Mouse (Mus musculus) thymus, postnatal 0 days (tissue): ENCODE results near the gene Shc2. TPM values are rescaled to one million over a fixed set of nuclear protein-coding genes. Genes with fewer than 3 reads are reported as not detected.

Experiments
- DNase-seq: peaks from one replicate; pipeline ENCODE4 v3.0.0-alpha.2; 2015; ENCODE audit warnings: low spot score
- polyA plus RNA-seq: library from polyadenylated mRNA; unstranded; fragments of >200 nt; fragmentation: Nextera tagmentation; extraction: Ambion mirVana; gene quantifications from 2 replicates; pipeline ENCODE4 v1.2.1, GENCODE M21; 2015

The Shc2 gene
- polyA plus RNA-seq, 1 experiment from 2014 or later = 0.26 TPM

DNA sequence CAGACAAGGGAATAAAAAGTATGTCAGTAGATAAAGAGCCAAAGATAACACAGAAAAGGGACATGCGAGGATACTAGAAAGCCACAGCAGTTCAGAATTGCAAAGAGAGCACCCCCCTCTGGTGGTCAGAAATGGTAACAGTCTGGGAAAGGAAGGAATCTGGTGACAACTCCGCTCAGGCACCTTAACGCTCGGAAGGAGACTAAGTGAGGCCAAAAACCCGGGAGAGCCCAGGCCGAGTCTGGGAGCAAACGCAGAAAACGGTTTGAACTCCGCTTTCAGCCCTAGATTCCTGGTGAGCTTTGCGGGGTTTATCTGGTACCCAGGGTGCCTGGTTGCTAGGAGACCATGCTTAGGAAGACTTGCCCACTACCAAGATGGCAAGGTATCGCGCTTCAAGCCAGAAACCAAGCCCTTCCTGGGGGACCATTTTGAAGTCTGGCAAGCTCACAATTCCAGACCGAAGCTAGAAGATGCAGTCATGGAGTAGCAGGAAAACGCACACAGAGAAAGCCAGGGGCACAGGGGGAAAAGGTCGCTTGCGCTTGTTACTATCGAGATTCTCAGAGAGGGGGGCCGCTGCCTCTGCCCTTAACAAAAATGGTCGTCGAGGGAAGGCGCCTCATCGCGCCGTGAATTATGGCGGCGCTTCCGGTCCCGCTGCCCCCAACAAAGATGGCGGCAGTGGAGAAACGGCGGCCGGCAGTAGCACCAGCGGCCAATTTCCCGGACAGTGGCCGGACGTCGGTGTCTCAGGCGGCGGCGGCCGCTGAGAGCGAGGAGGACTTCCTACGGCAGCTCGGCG is 31.3 kb upstream of the Shc2 start, which contains the start of gene Tpgs1:
Tpgs1 (plus strand) TSS at position 599 of the 805 bp plus-strand sequence.
- DNase-seq = peak; percentile 93

DNA sequence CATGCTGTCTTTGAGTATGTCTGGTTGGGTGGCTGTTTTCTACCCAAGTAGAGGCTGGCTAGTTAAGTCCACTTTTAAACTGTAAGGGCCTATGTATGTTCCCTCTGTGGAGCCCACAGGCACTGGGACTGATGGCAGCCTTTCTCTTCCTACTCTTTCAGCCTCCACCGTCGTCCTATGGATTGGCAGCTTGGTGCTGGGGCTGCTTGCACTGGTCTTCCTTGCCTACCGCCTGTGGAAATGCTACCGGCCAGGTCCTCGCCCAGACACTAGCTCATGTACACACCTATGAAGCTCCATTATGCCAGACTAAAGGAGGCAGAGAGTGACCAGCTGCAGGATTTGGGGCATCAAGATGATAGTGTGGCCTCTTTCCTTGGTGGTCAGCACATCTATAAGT is 30.4 kb upstream of the Shc2 start:
- DNase-seq = no peak

- DNase-seq = no peak
Observed at GRCm38 (mm10) chr10:79666493-79666892, 28.8 kb upstream of the Shc2 start.

- no peak for DNase-seq
Observed at GRCm38 (mm10) chr10:79665051-79665450, 27.3 kb upstream of the Shc2 start.

DNA sequence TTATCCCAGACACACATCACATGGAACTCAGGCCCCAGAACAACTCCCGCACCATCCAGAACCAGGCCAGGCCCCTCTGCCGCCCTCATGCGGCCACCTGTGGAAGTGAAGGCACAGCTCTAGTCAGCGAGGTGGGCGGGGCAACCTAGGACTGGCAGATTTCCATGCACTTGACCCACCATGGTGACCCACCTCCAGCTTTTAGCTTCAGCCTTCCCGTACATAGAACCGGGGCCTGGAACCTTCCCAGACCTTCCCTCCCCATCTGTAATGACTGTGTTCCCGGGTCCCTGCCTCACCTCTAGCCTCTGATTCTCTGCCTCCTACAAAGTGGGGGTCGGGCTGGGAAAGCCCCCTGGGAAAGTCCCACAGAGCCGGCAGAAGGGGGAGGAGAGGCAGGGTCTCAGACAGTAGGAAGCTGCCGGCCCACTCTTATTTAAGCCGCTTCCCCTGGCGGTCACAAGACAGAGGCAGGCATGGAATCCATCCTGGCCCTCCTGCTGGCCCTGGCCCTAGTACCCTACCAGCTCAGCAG is 26.5 kb upstream of the Shc2 start, which contains the start of gene Madcam1:
Madcam1 (plus strand) TSS at position 429 of the 535 bp plus-strand sequence.
- peak; percentile 57 for DNase-seq

GRCm38 (mm10) chr10:79661861-79662260 is 24.1 kb upstream of the Shc2 start:
- DNase-seq = no peak

DNA sequence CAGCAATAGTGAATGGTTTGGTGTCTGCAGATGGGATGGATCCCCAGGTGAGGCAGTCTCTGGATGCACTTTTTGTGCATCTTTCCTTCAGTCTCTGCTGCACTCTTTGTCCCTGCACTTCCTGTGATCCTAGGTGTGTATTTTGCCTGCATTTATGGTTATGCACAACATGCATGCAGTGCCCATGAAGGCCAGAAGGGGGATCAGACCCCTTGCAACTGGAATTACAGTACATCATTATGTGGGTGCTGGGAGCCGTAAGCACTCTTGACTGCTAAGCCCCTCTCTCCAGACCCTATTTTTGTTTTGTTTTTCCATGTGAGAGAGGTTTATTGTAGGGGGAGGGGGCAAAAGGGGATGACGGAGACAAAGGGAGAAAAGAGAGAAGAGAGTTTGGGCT is 22.6 kb upstream of the Shc2 start:
- peak; percentile 27 for DNase-seq

DNA sequence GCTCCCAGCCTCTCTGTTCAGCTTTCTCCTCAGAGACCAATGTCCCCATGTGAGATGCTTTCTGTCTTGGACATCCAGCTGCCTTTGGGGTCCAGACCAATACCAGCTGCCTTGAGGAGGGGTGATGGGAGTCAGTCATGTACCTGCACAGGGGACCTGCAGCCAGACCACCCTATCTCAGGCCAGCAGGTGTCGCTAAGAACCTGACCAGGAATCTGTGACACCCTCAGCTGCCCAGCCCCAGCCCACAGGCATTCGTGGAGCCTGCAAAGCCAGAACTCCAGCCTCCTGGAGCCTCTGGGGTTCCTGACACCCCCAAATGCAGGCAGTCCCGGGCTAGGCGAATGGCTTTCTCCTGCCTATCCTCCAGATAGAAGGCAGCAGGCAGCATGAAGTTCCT is 21.1 kb upstream of the Shc2 start:
- peak; percentile 26 for DNase-seq

GRCm38 (mm10) chr10:79654946-79655395 is 17.3 kb upstream of the Shc2 start:
- DNase-seq = no peak

GRCm38 (mm10) chr10:79652789-79653188 is 15.1 kb upstream of the Shc2 start:
- no peak for DNase-seq

DNA sequence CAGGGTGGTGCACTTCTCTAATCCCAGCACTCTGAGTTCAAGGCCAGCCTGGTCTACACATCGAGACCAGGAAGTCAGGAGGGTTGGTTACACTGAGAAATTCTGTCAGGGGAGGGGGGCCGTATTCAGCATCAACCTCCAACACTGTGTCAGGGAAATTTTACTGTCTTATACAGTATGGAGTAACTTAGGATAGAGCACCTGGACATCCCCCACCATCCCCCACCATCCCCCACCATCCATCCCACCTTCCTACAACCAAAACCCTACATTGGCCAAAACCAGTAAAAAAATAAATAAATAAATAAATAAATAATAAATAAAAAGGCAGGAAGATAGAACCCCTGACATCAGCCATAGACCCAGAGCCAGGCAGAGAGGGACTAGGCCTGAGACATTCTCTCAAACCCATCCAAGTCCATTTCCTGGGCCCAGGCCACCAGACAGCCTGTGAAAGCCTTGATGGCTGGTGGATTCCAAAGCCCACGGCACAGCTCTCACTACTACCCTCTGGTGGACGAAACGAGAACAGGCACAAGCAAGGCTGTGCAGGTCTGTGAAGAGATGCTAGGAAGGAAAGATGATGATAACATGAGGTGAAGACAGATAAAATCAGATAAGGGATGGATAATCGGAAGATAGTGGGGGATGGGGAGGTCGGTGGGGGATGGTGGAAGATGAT is 11.5 kb upstream of the Shc2 start:
- peak; percentile 71 for DNase-seq

- DNase-seq = no peak
Observed at GRCm38 (mm10) chr10:79645711-79646110, 8.0 kb upstream of the Shc2 start, which contains the start of gene Odf3l2. Gene Odf3l2, minus strand, starts transcription at chr10:79645738.

- DNase-seq = no peak
Observed at GRCm38 (mm10) chr10:79638486-79639204, 927 bp upstream of the Shc2 start.

- DNase-seq = no peak
Observed at GRCm38 (mm10) chr10:79636287-79636686, 1.4 kb downstream of the Shc2 start.

DNA sequence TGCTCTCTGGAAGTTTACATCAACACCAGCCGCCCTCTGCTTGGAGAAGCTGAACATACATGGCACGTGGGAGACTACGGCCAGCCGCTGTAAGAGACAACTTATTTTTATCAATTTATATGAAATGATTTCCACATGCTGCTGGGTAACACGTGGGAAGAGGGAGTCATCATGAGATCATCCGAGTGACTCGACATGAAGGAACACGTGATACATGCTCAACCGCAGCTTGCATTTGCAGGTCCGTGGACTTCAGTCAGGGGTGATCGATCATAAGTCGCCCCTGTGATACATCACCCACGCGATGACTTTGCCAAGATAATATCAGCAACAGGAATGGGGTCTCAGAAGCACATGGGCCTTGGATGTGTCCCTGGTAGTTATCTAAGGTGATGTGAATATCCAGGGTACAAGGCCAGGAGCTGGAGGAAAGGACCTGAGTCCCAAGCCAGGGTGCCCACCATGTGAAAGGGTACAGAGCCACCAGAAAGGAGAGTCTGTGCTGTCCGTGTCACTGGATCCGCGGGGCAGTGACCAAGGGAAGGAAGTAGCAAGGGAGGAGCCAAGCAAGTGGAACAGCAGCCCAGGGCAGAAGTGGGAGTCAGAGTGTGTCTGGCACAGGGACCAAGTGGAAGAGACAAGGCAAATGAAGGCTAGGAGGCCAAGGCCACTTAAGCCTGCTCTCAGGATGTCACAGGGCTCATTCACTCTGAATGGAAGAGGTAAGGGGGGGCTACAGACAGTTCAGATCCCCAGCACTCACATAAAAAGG is 4.5 kb downstream of the Shc2 start:
- no peak for DNase-seq

DNA sequence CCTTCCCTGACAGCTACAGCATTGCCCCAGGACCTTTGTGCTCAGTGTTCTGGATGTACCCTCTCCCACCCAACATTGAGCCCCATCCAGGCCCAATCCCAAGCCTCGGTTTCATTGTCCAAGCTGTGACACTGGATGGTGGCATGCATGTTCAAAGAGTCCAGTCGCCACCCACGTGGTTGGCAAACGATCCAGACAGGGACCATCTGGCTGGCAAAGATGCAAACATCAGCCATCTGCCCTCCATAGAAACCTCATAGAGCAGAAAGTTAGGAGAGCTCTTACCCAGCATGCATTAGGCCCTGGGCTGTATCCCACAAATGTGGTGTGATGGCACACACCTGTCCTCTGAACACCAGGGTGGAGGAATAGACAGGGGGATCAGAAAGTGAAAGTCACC is 6.3 kb downstream of the Shc2 start:
- DNase-seq = no peak

DNA sequence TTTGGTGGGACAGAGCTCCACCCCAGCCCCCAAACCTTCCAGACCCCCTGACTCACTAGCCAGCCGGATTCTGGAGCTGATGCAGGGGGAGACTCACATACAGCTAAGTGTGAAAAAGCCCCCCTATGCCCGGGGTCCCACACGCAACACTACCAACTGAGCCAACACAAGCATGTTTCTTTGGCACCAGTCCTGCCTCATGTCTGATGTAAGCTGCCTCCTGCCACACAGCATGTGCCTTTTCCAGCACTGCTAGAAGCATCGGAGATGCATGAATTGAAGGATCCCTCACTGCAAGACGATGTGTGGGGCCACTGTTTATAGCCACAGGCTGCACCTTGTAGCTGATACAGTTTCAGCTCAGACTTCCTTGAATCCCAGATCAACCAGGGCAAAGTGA is 9.3 kb downstream of the Shc2 start:
- no peak for DNase-seq

DNA sequence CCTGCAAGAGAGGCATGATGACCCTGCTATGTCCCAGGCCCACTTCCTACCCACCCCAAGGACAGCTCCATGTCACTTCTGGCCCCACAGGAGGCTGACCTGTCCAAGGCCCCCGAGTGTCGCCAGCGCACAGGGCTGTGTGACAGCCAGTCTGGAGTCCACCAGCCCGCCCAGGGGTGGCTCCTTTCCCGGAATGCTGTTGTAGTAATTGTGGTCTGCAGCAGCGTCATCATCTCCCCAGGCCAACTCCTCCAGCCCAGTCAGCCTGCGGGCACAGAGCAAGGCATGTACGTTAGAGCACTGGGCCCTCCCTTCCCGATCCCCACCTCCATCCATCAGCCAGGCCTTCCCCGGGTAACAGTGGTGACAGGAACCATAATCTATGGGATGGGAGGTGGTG is 11.6 kb downstream of the Shc2 start:
- no peak for DNase-seq

DNA sequence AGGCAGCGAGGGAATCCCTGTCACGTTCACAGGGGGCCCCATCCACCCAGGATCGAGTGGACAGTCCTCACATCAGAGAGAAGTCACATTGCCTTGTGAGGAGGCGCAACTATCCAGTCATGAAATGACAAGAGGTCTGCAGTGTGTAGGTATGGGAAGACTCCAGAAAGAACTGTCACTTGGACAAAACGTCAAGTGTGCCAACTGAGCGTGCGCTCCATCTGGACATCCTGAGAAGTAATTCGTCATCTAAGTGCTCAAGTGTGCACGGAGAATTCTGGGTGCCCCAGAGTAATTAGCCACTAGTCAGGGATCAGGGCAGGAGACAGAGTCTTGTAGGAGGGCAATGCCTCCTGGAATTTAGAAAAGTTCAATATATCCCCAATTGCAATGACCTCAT is 12.3 kb downstream of the Shc2 start:
- DNase-seq = no peak

DNA sequence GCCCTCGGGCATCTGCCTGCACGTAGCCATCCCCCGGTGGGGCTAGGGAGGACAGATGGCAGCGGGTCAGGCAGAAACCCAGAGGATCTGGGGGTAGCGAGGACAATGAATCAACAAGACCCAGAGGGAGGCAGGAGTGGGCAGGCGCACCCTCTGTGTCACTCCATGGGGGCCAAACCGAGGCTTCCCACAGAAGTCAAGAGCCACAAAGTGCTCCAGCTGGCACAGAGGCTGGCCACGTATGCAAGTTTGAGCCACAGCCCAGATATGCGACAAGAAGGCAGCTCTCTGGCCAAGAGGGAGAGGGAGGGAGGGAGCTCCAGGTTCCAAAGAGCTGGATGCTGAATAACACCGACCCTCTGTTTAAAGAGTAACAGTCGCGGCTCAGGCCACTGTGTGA is 13.8 kb downstream of the Shc2 start:
- DNase-seq = no peak

DNA sequence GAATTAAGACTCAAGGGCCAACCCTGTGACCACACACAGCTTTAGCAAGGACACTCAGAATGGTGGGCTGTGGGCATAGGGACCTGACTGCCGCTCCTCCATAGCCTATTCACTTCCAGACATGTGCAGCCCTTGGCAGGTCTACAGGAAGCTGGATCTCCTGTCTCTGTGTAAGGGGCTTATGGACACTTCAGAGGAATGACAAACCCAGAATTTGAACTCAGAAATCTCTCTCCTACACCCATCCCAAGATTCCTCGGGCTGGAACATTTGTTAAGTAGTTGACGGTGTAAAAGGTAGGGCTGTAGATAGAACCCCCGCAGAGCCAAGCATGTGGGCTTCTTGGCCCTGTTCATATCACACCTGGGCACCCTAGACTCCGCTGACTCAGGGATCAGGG is 21.3 kb downstream of the Shc2 start:
- DNase-seq = no peak
